Mouse (Mus musculus): ENCODE measurements around the gene Opcml. TPM values are rescaled to one million over a fixed set of nuclear protein-coding genes. Genes with fewer than 3 reads are reported as not detected.

Opcml gene
- polyA plus RNA-seq, 1 experiment from 2014 or later = 6.1 TPM

DNA sequence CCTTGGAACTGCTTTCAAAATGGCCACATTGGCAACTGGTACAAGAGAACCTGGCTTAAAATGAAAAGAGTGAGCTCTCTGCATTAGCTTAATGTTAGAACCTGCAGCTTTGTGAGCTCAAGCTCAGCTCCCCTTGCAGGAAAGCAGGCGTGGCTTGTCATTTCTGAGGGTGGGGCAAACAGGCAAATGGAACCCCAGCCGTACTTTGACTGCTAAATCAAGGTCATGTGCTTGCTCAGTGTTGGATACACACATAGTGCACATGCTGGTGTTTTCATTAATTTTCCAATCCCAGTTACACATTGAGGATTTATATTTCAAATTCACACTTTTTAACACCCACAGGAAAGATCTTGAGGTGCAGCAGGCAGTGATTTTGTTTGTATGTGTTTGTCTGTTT, 781.1 kb downstream of the Opcml start:
- peaks cover 11% of the 10 kb centered on the region for H3K4me1 ChIP-seq (ENCODE audit: control insufficient read depth, insufficient read depth, low read length)
- WGBS = 53% methylated on average over 2 of the region's 2 CpGs
- H3K9ac ChIP-seq (ENCODE audit: low read length) = no peak overlapping the region
- no peak overlapping the region for H3K4me3 ChIP-seq (ENCODE audit: low read length)
- no peak overlapping the region for H3K27ac ChIP-seq (ENCODE audit: low read length)
- H3K36me3 ChIP-seq (ENCODE audit: control insufficient read depth, insufficient read depth) = no peaks in the 10 kb centered on the region
- no peak overlapping the region for H3K4me2 ChIP-seq (ENCODE audit: low read depth, low read length)
- ATAC-seq (replicated peaks; ENCODE audit: extremely low read depth, insufficient read depth, low FRiP score) = no peak
- no peaks in the 10 kb centered on the region for H3K27me3 ChIP-seq (ENCODE audit: control insufficient read depth, insufficient read depth, low read length)
- no peaks in the 10 kb centered on the region for H3K9me3 ChIP-seq (replicated peaks; ENCODE audit: control insufficient read depth, low read length)

DNA sequence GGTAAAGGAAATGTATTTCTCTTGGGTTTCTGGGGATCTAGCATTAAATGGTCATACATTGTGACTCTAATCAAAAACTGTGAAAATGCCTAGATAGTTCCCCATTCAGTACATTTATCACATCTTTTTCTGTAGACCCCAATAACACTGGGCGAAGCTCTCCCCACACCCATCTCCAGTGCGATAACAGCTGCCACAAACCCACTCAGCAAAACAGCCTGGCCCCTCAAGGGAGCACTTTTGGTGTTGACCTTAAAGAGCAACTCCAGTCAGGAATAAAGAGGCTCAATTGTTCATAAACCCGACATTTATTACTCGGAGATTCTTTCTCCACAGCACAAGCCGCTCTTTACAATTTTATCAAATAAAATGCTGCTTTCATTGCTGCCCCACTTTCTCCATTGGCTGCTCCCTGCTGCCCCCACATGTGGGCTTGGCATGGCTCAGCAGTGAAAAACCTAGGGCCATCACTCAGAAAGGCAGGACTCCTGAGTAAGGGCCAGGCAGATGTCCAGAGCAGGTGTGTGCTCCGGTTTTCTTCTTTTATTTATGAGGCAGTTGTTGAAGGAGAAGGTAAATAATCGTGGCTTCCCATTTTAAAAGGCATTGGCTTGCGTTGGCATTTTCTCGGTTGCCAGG, 781.7 kb downstream of the Opcml start:
- Histone ChIP-seq H3K4me3 (ENCODE audit: low read length) (no peak overlapping the region), H3K36me3 (ENCODE audit: control insufficient read depth, insufficient read depth) (no peaks in the 10 kb centered on the region), H3K4me2 (ENCODE audit: low read depth, low read length) (no peak overlapping the region), H3K27me3 (ENCODE audit: control insufficient read depth, insufficient read depth, low read length) (no peaks in the 10 kb centered on the region), H3K27ac (ENCODE audit: low read length) (no peak overlapping the region), H3K4me1 (ENCODE audit: control insufficient read depth, insufficient read depth, low read length) (peaks cover 11% of the 10 kb centered on the region), H3K9me3 (replicated peaks; ENCODE audit: control insufficient read depth, low read length) (no peaks in the 10 kb centered on the region), H3K9ac (ENCODE audit: low read length) (no peak overlapping the region)
- ATAC-seq (replicated peaks; ENCODE audit: extremely low read depth, insufficient read depth, low FRiP score) = no peak
- 83% methylated on average over 9 of the region's 9 CpGs for WGBS

DNA sequence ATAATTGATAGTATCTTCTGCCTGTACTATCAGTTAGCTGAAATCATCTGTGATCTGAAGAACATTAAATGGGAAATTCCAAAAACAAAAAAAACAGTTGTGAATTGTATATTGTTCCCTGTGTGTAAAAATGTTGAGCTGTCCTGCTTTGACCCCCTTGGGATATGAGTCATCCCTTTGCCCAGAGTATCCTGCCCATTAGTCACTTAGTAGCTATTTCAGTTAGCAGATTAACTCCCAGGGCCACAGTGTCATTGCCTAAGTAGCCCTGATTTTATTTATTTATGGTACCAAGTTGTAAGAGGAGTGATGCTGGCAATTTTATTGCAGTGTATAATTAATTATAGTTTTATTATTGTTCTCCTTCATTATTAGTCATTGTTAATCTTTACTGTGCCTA, 788.2 kb downstream of the Opcml start:
- ATAC-seq (replicated peaks; ENCODE audit: extremely low read depth, insufficient read depth, low FRiP score) = no peak
- no peaks in the 10 kb centered on the region for H3K9me3 ChIP-seq (replicated peaks; ENCODE audit: control insufficient read depth, low read length)
- H3K36me3 ChIP-seq (ENCODE audit: control insufficient read depth, insufficient read depth) = no peaks in the 10 kb centered on the region

DNA sequence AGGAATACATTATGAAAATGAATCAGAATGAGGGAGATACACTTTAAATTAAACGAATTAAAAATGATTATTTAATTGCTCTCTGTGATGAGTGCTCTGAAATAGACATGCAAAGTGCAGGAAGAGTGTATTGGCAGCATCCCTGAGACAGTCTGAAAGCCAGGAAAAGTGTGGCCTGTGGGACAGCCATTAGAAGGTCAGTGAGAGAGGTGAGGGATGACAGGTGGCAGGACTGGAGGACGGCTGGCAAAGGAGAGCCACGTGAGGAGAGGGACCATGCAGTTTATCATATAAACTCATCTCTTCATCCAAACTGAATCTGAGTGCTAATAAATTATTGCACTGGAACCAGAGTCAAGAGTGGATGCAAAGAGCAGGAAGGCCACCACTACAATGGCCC, 796.7 kb downstream of the Opcml start:
- 64% methylated on average over 3 of the region's 3 CpGs for WGBS
- Histone ChIP-seq H3K4me3 (ENCODE audit: low read length) (no peak overlapping the region), H3K4me2 (ENCODE audit: low read depth, low read length) (no peak overlapping the region), H3K27me3 (ENCODE audit: control insufficient read depth, insufficient read depth, low read length) (no peaks in the 10 kb centered on the region), H3K27ac (ENCODE audit: low read length) (no peak overlapping the region), H3K9ac (ENCODE audit: low read length) (no peak overlapping the region), H3K4me1 (ENCODE audit: control insufficient read depth, insufficient read depth, low read length) (no peaks in the 10 kb centered on the region), H3K36me3 (ENCODE audit: control insufficient read depth, insufficient read depth) (no peaks in the 10 kb centered on the region), H3K9me3 (replicated peaks; ENCODE audit: control insufficient read depth, low read length) (no peaks in the 10 kb centered on the region)
- no peak for ATAC-seq (replicated peaks; ENCODE audit: extremely low read depth, insufficient read depth, low FRiP score)

More for the DNA sequence above, 788.2 kb downstream of the Opcml start:
- H3K27ac ChIP-seq (ENCODE audit: low read length) = no peak overlapping the region
- H3K4me1 ChIP-seq (ENCODE audit: control insufficient read depth, insufficient read depth, low read length) = no peaks in the 10 kb centered on the region
- H3K4me3 ChIP-seq (ENCODE audit: low read length) = no peak overlapping the region
- no peak overlapping the region for H3K9ac ChIP-seq (ENCODE audit: low read length)
- H3K27me3 ChIP-seq (ENCODE audit: control insufficient read depth, insufficient read depth, low read length) = no peaks in the 10 kb centered on the region
- H3K4me2 ChIP-seq (ENCODE audit: low read depth, low read length) = no peak overlapping the region

DNA sequence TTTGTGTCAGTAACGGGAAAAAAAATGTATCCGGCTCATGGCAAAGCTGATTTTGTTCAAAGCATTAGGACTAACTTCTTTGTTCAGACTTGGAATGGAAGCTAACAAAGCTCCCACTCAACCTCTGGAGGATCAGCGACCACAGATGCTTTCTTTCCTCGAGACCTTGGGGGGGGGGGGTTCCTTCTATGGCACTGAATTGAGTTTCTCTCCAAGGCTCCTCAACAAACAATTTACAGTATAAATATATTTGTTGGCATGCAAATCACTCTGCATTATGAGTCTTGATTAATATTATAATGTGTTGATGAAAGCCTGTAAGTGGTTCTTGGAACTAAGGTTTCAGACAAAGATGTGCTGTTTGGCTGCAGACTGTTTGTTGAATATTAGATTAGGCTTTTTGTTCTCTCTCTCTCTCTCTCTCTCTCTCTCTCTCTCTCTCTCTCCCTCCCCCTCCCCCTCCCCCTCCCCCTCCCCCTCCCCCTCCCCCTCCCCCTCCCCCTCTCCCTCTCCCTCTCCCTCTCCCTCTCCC, 797.3 kb downstream of the Opcml start:
- H3K9ac ChIP-seq (ENCODE audit: low read length) = no peak overlapping the region
- H3K27me3 ChIP-seq (ENCODE audit: control insufficient read depth, insufficient read depth, low read length) = no peaks in the 10 kb centered on the region
- H3K4me3 ChIP-seq (ENCODE audit: low read length) = no peak overlapping the region
- H3K4me1 ChIP-seq (ENCODE audit: control insufficient read depth, insufficient read depth, low read length) = no peaks in the 10 kb centered on the region
- no peaks in the 10 kb centered on the region for H3K9me3 ChIP-seq (replicated peaks; ENCODE audit: control insufficient read depth, low read length)
- 88% methylated on average over 4 of the region's 4 CpGs for WGBS
- no peak overlapping the region for H3K27ac ChIP-seq (ENCODE audit: low read length)
- ATAC-seq (replicated peaks; ENCODE audit: extremely low read depth, insufficient read depth, low FRiP score) = no peak
- no peak overlapping the region for H3K4me2 ChIP-seq (ENCODE audit: low read depth, low read length)
- no peaks in the 10 kb centered on the region for H3K36me3 ChIP-seq (ENCODE audit: control insufficient read depth, insufficient read depth)

DNA sequence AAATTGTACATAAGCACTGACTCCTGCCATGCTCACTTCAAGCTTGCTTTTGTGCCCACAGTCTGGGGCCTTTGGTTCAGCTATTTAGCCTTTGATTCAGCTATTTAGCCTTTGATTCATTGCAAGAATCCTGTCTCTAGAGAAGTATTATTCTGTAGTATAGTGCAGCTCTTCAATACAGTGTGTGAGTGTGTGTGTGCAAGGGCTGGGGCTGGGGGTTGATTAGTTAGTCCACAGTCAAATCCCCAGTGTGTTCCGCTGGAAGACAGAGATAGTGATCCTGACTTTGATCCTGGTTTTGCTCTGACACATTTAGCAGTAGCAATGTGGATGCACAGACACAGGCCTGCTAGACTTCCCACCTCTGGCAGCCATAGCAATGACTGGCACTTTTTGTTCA, 797.9 kb downstream of the Opcml start:
- no peaks in the 10 kb centered on the region for H3K9me3 ChIP-seq (replicated peaks; ENCODE audit: control insufficient read depth, low read length)
- WGBS = 62% methylated on average over 1 of the region's 1 CpGs
- no peaks in the 10 kb centered on the region for H3K4me1 ChIP-seq (ENCODE audit: control insufficient read depth, insufficient read depth, low read length)
- H3K9ac ChIP-seq (ENCODE audit: low read length) = no peak overlapping the region
- H3K27ac ChIP-seq (ENCODE audit: low read length) = no peak overlapping the region
- ATAC-seq (replicated peaks; ENCODE audit: extremely low read depth, insufficient read depth, low FRiP score) = no peak
- no peak overlapping the region for H3K4me2 ChIP-seq (ENCODE audit: low read depth, low read length)
- no peak overlapping the region for H3K4me3 ChIP-seq (ENCODE audit: low read length)
- H3K27me3 ChIP-seq (ENCODE audit: control insufficient read depth, insufficient read depth, low read length) = no peaks in the 10 kb centered on the region
- H3K36me3 ChIP-seq (ENCODE audit: control insufficient read depth, insufficient read depth) = no peaks in the 10 kb centered on the region

DNA sequence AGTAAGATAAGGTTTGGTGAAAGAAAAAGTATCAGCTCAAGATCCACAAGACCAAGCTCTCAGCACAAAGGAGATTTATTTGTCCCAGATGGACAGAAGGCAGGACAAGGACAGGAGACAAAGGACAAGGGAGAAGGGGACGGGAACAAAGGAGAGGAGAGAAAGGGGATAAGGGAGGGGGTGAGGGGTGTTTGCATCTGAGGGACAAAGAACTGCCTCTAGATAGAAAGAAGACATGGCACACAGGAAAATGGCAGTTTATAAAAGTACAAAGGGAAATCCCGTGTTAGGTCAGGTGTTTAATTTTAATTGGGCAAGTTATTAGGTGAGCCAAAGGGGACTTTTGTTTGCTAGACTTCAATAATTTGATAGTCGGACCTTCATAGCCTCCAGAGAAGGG, 801.6 kb downstream of the Opcml start:
- Histone ChIP-seq H3K9ac (ENCODE audit: low read length) (no peak overlapping the region), H3K4me3 (ENCODE audit: low read length) (no peak overlapping the region), H3K27me3 (ENCODE audit: control insufficient read depth, insufficient read depth, low read length) (no peaks in the 10 kb centered on the region), H3K9me3 (replicated peaks; ENCODE audit: control insufficient read depth, low read length) (no peaks in the 10 kb centered on the region), H3K4me2 (ENCODE audit: low read depth, low read length) (no peak overlapping the region), H3K27ac (ENCODE audit: low read length) (no peak overlapping the region), H3K36me3 (ENCODE audit: control insufficient read depth, insufficient read depth) (no peaks in the 10 kb centered on the region), H3K4me1 (ENCODE audit: control insufficient read depth, insufficient read depth, low read length) (no peaks in the 10 kb centered on the region)
- no peak for ATAC-seq (replicated peaks; ENCODE audit: extremely low read depth, insufficient read depth, low FRiP score)
- 70% methylated on average over 3 of the region's 3 CpGs for WGBS

DNA sequence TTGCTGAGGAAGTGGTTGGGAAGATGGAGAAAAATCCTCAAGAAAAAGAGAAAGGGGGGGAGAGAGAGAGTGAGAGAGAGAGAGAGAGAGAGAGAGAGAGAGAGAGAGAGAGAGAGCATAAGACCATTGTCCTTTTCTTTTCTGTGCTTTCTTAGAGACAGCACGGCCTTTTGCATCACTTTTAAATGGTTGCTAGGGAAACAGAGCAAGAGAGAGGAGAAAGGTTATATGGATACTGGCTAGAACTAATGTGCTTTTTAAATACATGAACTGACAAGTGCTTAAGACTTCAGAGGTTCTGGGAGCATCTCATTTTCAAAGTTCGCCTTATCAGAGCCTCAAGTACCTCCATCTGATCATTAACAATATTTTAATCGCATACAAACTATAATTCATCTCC, 804.5 kb downstream of the Opcml start:
- H3K36me3 ChIP-seq (ENCODE audit: control insufficient read depth, insufficient read depth) = no peaks in the 10 kb centered on the region
- no peak overlapping the region for H3K27ac ChIP-seq (ENCODE audit: low read length)
- H3K4me2 ChIP-seq (ENCODE audit: low read depth, low read length) = no peak overlapping the region
- no peak for ATAC-seq (replicated peaks; ENCODE audit: extremely low read depth, insufficient read depth, low FRiP score)
- 70% methylated on average over 3 of the region's 3 CpGs for WGBS
- no peak overlapping the region for H3K9ac ChIP-seq (ENCODE audit: low read length)
- no peaks in the 10 kb centered on the region for H3K4me1 ChIP-seq (ENCODE audit: control insufficient read depth, insufficient read depth, low read length)
- no peaks in the 10 kb centered on the region for H3K27me3 ChIP-seq (ENCODE audit: control insufficient read depth, insufficient read depth, low read length)
- no peak overlapping the region for H3K4me3 ChIP-seq (ENCODE audit: low read length)
- H3K9me3 ChIP-seq (replicated peaks; ENCODE audit: control insufficient read depth, low read length) = no peaks in the 10 kb centered on the region

DNA sequence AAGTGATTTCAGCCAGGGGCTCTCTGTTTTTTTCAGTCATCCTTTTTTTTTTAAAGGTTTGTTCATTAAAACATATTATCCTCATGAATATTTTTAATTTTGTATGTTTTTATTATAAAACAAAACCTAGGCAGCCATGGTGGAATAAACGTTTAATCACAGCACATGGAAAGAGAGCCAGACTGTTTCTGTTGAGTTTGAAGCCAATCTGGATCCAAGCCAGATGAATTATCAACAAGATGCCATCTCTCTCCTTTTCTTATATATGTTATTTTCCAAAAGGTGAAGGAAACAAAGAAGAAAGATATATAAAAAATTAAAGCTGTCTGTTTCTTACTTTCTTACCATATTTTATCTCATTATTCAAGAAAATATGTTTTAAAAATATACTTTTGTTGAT, 815.0 kb downstream of the Opcml start:
- Histone ChIP-seq H3K4me2 (ENCODE audit: low read depth, low read length) (no peak overlapping the region), H3K9me3 (replicated peaks; ENCODE audit: control insufficient read depth, low read length) (no peaks in the 10 kb centered on the region), H3K4me3 (ENCODE audit: low read length) (no peak overlapping the region), H3K4me1 (ENCODE audit: control insufficient read depth, insufficient read depth, low read length) (no peaks in the 10 kb centered on the region), H3K36me3 (ENCODE audit: control insufficient read depth, insufficient read depth) (no peaks in the 10 kb centered on the region), H3K27me3 (ENCODE audit: control insufficient read depth, insufficient read depth, low read length) (no peaks in the 10 kb centered on the region), H3K27ac (ENCODE audit: low read length) (no peak overlapping the region), H3K9ac (ENCODE audit: low read length) (no peak overlapping the region)
- ATAC-seq (replicated peaks; ENCODE audit: extremely low read depth, insufficient read depth, low FRiP score) = no peak
- WGBS = 45% methylated on average over 1 of the region's 1 CpGs

Data from heart, embryonic 16.5 days (tissue).